Mouse (Mus musculus): Measurements from ENCODE around the gene Samt4.
"Not testable (repeated sequence)": the region's sequence is repeated elsewhere in the genome, so short reads cannot be mapped to it uniquely, and the experiment has no call there.

Gene Samt4

GRCm38 (mm10) chrX:154481702-154482101 lies at the start of gene Samt4:
Gene Samt4, plus strand, starts transcription at chrX:154482002.
- no peak for DNase-seq (ENCODE audit: low spot score in 2 of 2)

GRCm38 (mm10) chrX:154443696-154444095 lies 38.1 kb upstream of the Samt4 start:
- not testable (repeated sequence) for DNase-seq (ENCODE audit: low spot score in 2 of 2)

GRCm38 (mm10) chrX:154468386-154468785 lies 13.4 kb upstream of the Samt4 start:
- not testable (repeated sequence) for DNase-seq (ENCODE audit: low spot score in 2 of 2)

Measured in frontal cortex, postnatal 14 days (tissue).